Mouse (Mus musculus) limb, embryonic 12.5 days (tissue): ENCODE measurements around the gene Gm3383. TPM values are rescaled to one million over a fixed set of nuclear protein-coding genes. Genes with fewer than 3 reads are reported as not detected.
"Not testable (repeated sequence)": the region's sequence is repeated elsewhere in the genome, so short reads cannot be mapped to it uniquely, and the experiment has no call there.

Experiments
- ATAC-seq: fragments of 200-750 bp; cut with Nextera tagmentation; 2 replicates; pipeline ENCODE4 v1.8.0; 2017; ENCODE audit warnings: low read depth, moderate TSS enrichment; ENCODE audit not compliant: insufficient number of reproducible peaks, insufficient read depth, low FRiP score, low TSS enrichment
- H3K27ac ChIP-seq: fragments of 300-500 bp; sonication (generic); 2 replicates; pipeline ENCODE4 v1.5.1; 2016; ENCODE audit warnings: mild to moderate bottlenecking, moderate library complexity
- H3K27me3 ChIP-seq: fragments of 300-500 bp; sonication (generic); 2 replicates; pipeline ENCODE4 v1.6.1; 2016; ENCODE audit warnings: mild to moderate bottlenecking, moderate library complexity
- H3K36me3 ChIP-seq: fragments of 300-500 bp; sonication (generic); 2 replicates; pipeline ENCODE4 v1.6.1; 2016; ENCODE audit warnings: mild to moderate bottlenecking, moderate library complexity
- H3K4me1 ChIP-seq: fragments of 300-500 bp; sonication (generic); replicated peaks from 2 replicates; pipeline ENCODE4 v1.6.1; 2016
- H3K4me2 ChIP-seq: fragments of 300-500 bp; sonication (generic); 2 replicates; pipeline ENCODE4 v1.6.1; 2016; ENCODE audit warnings: mild to moderate bottlenecking, moderate library complexity
- H3K4me3 ChIP-seq: fragments of 300-500 bp; sonication (generic); replicated peaks from 2 replicates; pipeline ENCODE4 v1.5.1; 2016; ENCODE audit warnings: mild to moderate bottlenecking
- H3K9ac ChIP-seq: fragments of 300-500 bp; sonication (generic); replicated peaks from 2 replicates; pipeline ENCODE4 v1.6.1; 2016; ENCODE audit warnings: mild to moderate bottlenecking, moderate library complexity
- H3K9me3 ChIP-seq: fragments of 300-500 bp; sonication (generic); 2 replicates; pipeline ENCODE4 v1.6.1; 2016; ENCODE audit warnings: mild to moderate bottlenecking, moderate library complexity
- WGBS: fragments of 180-500 bp; shearing (Covaris S2); methylation state at CpG from one replicate; pipeline ENCODE4 v1.1.7; 2016; 5-methylcytosine and 5-hydroxymethylcytosine counted together
- polyA plus RNA-seq: library from polyadenylated mRNA; unstranded; fragments of >200 nt; fragmentation: Nextera tagmentation; extraction: Ambion mirVana; gene quantifications from 2 replicates; pipeline ENCODE4 v1.2.1, GENCODE M21; 2016

Gm3383 gene
- polyA plus RNA-seq, result 0.76 and 0.99 TPM in 2 replicates

DNA sequence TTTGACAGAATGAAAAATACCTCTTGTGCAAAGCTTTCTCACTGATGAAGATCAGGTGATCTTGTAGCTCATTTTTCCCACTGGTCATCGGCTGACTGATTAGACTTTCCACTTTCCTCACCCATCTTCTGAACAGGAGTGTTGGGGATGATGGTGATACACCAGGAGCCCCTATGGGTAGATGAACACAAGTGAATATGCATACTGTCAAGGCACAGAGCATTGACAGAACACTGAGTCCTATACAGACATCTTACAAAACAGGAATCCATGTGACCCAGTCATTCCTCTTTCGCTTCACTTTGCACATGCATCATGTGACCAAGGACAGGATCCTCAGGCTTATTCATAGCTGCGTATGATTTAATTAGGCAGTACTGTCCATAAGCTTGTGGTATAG is at the start of gene Gm3383:
Gene Gm3383 (minus strand): TSS at position 101 of the 400 bp plus-strand sequence.
- not testable (repeated sequence) for H3K4me3 ChIP-seq, H3K36me3 ChIP-seq, H3K27ac ChIP-seq, H3K9ac ChIP-seq, H3K9me3 ChIP-seq, H3K4me1 ChIP-seq, H3K4me2 ChIP-seq, H3K27me3 ChIP-seq, ATAC-seq
- WGBS, result no CpG with 5 or more reads among the region's 3 CpGs

DNA sequence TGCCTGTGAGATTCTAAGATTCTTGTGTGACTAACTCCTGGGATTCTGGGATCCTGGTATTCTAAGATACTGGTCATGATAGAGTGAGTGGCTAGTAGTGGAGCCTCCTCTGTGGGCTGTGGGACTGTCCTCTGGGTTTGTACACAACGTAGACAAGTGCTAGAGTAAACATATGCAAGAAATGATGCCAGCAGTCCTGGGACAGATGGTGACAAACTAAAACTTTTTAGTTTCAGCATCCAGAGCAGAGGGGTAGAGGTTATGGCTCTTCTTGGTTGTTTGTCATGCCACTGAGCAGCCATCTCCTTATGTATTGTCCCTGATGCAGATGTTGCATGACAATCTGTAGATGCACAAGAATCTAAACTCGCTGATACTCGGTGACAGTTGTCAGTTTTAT is 48.1 kb upstream of the Gm3383 start:
- 85% methylated on average over 3 of the region's 3 CpGs for WGBS
- H3K4me2 ChIP-seq, H3K9ac ChIP-seq, H3K4me3 ChIP-seq, ATAC-seq, H3K36me3 ChIP-seq, H3K9me3 ChIP-seq, H3K27me3 ChIP-seq, H3K27ac ChIP-seq, H3K4me1 ChIP-seq: not testable (repeated sequence)

DNA sequence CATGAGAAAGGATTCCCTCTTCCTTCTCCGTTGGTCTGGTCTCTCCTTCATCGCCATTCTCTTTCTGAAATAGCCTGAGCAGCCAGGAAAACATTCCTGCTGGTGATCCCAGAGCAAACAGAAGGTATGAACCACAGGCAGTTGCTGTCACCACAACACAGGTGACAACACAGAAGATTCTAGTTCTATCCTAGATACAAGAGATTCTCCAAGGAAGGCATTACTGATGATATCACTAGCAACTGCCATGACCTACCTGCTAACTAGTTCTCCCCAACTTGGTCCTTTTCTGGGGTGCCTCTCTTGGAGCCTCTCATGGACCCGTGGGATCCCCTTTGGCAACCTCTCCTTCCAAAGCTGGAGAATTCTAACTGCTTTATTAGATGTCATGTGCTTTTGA is 22.4 kb upstream of the Gm3383 start, which contains the start of gene Gm3424:
Gene Gm3424 (minus strand): TSS at position 101 of the 400 bp plus-strand sequence.
- H3K4me3 ChIP-seq, H3K9me3 ChIP-seq, H3K4me1 ChIP-seq, H3K4me2 ChIP-seq, H3K36me3 ChIP-seq, H3K27ac ChIP-seq, H3K9ac ChIP-seq, H3K27me3 ChIP-seq, ATAC-seq: not testable (repeated sequence)
- WGBS, result no CpG with 5 or more reads among the region's 3 CpGs

DNA sequence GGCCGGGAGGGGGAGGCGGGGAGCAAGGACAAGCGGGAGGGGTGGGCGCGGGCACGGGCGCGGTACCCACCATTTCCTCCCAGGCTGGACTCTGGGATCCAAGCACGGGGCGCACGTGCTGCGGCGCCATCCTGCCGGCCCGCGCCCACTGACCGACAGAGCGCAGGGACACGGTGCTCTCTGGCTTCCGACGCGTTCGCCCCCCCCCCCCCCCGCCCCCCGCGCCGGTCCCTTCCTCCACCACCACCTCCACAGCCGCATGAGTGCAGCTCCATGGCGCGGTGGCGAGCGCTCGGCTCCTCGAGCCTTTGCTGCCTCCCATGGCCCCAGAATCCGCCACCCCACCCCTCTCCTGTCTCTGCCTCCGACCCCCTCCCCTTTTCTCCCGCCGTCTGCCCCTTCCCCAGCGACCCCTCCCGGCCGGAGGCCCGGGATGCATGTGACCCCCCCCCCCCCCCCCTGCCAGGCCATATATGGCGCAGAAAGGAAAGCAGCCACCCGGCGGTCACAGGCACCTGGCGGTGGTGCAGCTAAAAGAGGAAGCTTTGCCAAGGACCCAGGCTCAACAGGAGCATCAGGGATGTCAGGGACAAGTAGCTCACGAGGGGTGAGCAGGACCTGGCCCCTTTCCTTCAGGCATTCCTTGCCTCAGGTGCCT is 5.0 kb upstream of the Gm3383 start:
- not testable (repeated sequence) for H3K27ac ChIP-seq, H3K4me1 ChIP-seq, ATAC-seq, H3K27me3 ChIP-seq, H3K36me3 ChIP-seq, H3K4me2 ChIP-seq, H3K9me3 ChIP-seq, H3K9ac ChIP-seq, H3K4me3 ChIP-seq
- WGBS, result no CpG with 5 or more reads among the region's 47 CpGs

DNA sequence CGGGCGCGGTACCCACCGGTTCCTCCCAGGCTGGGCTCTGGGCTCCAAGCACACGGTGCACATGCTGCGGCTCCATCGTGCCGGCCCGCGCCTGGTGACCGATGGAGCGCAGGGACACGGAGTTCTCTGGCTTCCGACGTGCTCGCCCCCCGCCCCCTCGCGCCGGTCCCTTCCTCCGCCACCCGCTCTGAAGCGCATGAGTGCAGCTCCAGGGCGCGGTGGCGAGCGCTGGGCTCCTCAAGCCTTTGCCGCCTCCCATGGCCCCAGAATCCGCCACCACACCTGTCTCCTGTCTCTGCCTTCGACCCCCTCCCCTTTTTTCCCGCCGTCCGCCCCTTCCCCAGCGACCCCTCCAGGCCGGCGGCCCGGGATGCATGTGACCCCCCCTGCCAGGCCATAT is 66.3 kb downstream of the Gm3383 start, which contains the start of gene Gm3373:
Gene Gm3373 (minus strand): TSS at position 101 of the 400 bp plus-strand sequence.
- not testable (repeated sequence) for H3K4me2 ChIP-seq, H3K4me3 ChIP-seq, H3K27ac ChIP-seq, H3K9ac ChIP-seq, H3K27me3 ChIP-seq, H3K36me3 ChIP-seq, ATAC-seq, H3K4me1 ChIP-seq, H3K9me3 ChIP-seq
- no CpG with 5 or more reads among the region's 37 CpGs for WGBS

DNA sequence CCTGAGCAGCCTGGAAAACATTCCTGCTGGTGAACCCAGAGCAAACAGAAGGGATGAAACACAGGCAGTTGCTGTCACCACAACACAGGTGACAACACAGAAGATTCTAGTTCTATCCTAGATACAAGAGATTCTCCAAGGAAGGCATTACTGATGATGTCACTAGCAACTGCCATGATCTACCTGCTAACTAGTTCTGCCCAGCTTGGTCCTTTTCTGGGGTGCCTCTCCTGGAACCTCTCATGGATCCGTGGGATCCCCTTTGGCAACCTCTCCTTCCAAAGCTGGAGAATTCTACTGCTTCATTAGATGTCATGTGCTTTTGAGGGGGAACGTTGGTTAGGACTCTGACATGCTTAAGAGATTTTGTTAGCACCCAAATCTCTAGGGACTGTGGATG is 120.4 kb downstream of the Gm3383 start, which contains the start of gene Gm9603:
Gene Gm9603 (minus strand): TSS at position 101 of the 400 bp plus-strand sequence.
- not testable (repeated sequence) for H3K4me2 ChIP-seq, H3K4me1 ChIP-seq, H3K9ac ChIP-seq, H3K4me3 ChIP-seq, H3K36me3 ChIP-seq, ATAC-seq, H3K27ac ChIP-seq, H3K27me3 ChIP-seq, H3K9me3 ChIP-seq
- WGBS, result no CpG with 5 or more reads among the region's 2 CpGs

DNA sequence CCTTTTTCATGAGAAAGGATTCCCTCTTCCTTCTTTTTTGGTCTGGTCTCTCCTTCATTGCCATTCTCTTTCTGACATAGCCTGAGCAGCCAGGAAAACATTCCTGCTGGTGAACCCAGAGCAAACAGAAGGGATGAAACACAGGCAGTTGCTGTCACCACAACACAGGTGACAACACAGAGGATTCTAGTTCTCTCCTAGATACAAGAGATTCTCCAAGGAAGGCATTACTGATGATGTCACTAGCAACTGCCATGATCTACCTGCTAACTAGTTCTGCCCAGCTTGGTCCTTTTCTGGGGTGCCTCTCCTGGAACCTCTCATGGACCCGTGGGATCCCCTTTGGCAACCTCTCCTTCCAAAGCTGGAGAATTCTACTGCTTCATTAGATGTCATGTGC is 174.9 kb downstream of the Gm3383 start, which contains the start of gene Gm8265:
Gene Gm8265 (minus strand): TSS at position 101 of the 400 bp plus-strand sequence.
- WGBS, result no CpG with 5 or more reads among the region's 1 CpGs
- ATAC-seq, H3K4me2 ChIP-seq, H3K27ac ChIP-seq, H3K4me3 ChIP-seq, H3K9me3 ChIP-seq, H3K9ac ChIP-seq, H3K36me3 ChIP-seq, H3K4me1 ChIP-seq, H3K27me3 ChIP-seq: not testable (repeated sequence)

Other genes starting within 250 kb of the Gm3383 start
- gene Gm8265, start 175.0 kb downstream of the Gm3383 start, polyA plus RNA-seq, result not detected in 2 replicates
- gene Gm9603, start 120.5 kb downstream of the Gm3383 start, polyA plus RNA-seq, result not detected in 2 replicates
- not detected in 2 replicates for gene Gm3373, start 66.4 kb downstream of the Gm3383 start, polyA plus RNA-seq
- gene Gm3424, start 22.3 kb upstream of the Gm3383 start, polyA plus RNA-seq, result not detected in 2 replicates
- 0.14 and 0.38 TPM in 2 replicates for gene Gm8237, start 72.4 kb upstream of the Gm3383 start, polyA plus RNA-seq
- 0.18 and 0.21 TPM in 2 replicates for gene Gm3248, start 153.8 kb upstream of the Gm3383 start, polyA plus RNA-seq
- not detected in 2 replicates for gene Gm3453, start 171.2 kb upstream of the Gm3383 start, polyA plus RNA-seq